Mouse (Mus musculus): ENCODE data around the gene Itm2c.

The Itm2c gene

GRCm38 (mm10) chr1:85894231-85894747, at the start of gene Itm2c:
Gene Itm2c, plus strand, starts transcription at chr1:85894281.
- DNase-seq (ENCODE audit: low read depth, low spot score), result no peak

- DNase-seq (ENCODE audit: low read depth, low spot score), result no peak
Measured at GRCm38 (mm10) chr1:85844981-85845380, 49.1 kb upstream of the Itm2c start.

GRCm38 (mm10) chr1:85845476-85845875, 48.6 kb upstream of the Itm2c start:
- DNase-seq (ENCODE audit: low read depth, low spot score), result no peak

- no peak for DNase-seq (ENCODE audit: low read depth, low spot score)
Measured at GRCm38 (mm10) chr1:85849016-85849415, 45.1 kb upstream of the Itm2c start.

- DNase-seq (ENCODE audit: low read depth, low spot score), result no peak
Measured at GRCm38 (mm10) chr1:85850851-85851250, 43.2 kb upstream of the Itm2c start.

GRCm38 (mm10) chr1:85852996-85853689, 40.9 kb upstream of the Itm2c start:
- DNase-seq (ENCODE audit: low read depth, low spot score), result peak; percentile 55

GRCm38 (mm10) chr1:85853865-85854264, 40.2 kb upstream of the Itm2c start:
- DNase-seq (ENCODE audit: low read depth, low spot score), result no peak

GRCm38 (mm10) chr1:85854475-85854874, 39.6 kb upstream of the Itm2c start:
- DNase-seq (ENCODE audit: low read depth, low spot score), result no peak

- DNase-seq (ENCODE audit: low read depth, low spot score), result no peak
Measured at GRCm38 (mm10) chr1:85856266-85856665, 37.8 kb upstream of the Itm2c start.

- no peak for DNase-seq (ENCODE audit: low read depth, low spot score)
Measured at GRCm38 (mm10) chr1:85857261-85857754, 36.8 kb upstream of the Itm2c start.

- no peak for DNase-seq (ENCODE audit: low read depth, low spot score)
Measured at GRCm38 (mm10) chr1:85864383-85864782, 29.7 kb upstream of the Itm2c start.

GRCm38 (mm10) chr1:85870001-85870400, 24.1 kb upstream of the Itm2c start:
- DNase-seq (ENCODE audit: low read depth, low spot score), result no peak

- DNase-seq (ENCODE audit: low read depth, low spot score), result no peak
Measured at GRCm38 (mm10) chr1:85870546-85870945, 23.5 kb upstream of the Itm2c start.

GRCm38 (mm10) chr1:85882003-85882402, 12.1 kb upstream of the Itm2c start:
- DNase-seq (ENCODE audit: low read depth, low spot score), result no peak

- DNase-seq (ENCODE audit: low read depth, low spot score), result no peak
Measured at GRCm38 (mm10) chr1:85887221-85887620, 6.9 kb upstream of the Itm2c start.

- DNase-seq (ENCODE audit: low read depth, low spot score), result no peak
Measured at GRCm38 (mm10) chr1:85894748-85895360, 773 bp downstream of the Itm2c start.

- no peak for DNase-seq (ENCODE audit: low read depth, low spot score)
Measured at GRCm38 (mm10) chr1:85895391-85895837, 1.3 kb downstream of the Itm2c start.

GRCm38 (mm10) chr1:85896110-85896509, 2.0 kb downstream of the Itm2c start:
- no peak for DNase-seq (ENCODE audit: low read depth, low spot score)

- no peak for DNase-seq (ENCODE audit: low read depth, low spot score)
Measured at GRCm38 (mm10) chr1:85896781-85897700, 3.0 kb downstream of the Itm2c start.

- DNase-seq (ENCODE audit: low read depth, low spot score), result no peak
Measured at GRCm38 (mm10) chr1:85897901-85898760, 4.0 kb downstream of the Itm2c start.

All from retina, postnatal 7 days (tissue).